Mouse (Mus musculus) embryo, embryonic 10 days (tissue): ENCODE data around the gene 1700020N01Rik.

ENCODE experiments used
- DNase-seq: peaks from one replicate; pipeline ENCODE4 v3.0.0-alpha.2; 2015; ENCODE audit warnings: low spot score

1700020N01Rik gene

GRCm38 (mm10) chr10:21669750-21670161 lies 76.8 kb downstream of the 1700020N01Rik start:
- no peak for DNase-seq

GRCm38 (mm10) chr10:21670168-21670567 lies 77.2 kb downstream of the 1700020N01Rik start:
- no peak for DNase-seq
